Mouse (Mus musculus) limb, embryonic 15.5 days (tissue): Measurements from ENCODE around the gene Carns1. TPM values are rescaled to one million over a fixed set of nuclear protein-coding genes. Genes with fewer than 3 reads are reported as not detected.

Source experiments
- ATAC-seq: fragments of 200-750 bp; cut with Nextera tagmentation; 2 replicates; pipeline ENCODE4 v1.8.0; 2017; ENCODE audit warnings: low read depth, moderate TSS enrichment; ENCODE audit not compliant: insufficient number of reproducible peaks, low FRiP score, low TSS enrichment
- H3K27ac ChIP-seq: fragments of 300-500 bp; sonication (generic); 2 replicates; pipeline ENCODE4 v1.5.1; 2015; ENCODE audit warnings: moderate library complexity, mild to moderate bottlenecking, inconsistent platforms
- H3K27me3 ChIP-seq: fragments of 300-500 bp; sonication (generic); 2 replicates; pipeline ENCODE4 v1.6.1; 2015; ENCODE audit warnings: inconsistent platforms
- H3K36me3 ChIP-seq: fragments of 300-500 bp; sonication (generic); 2 replicates; pipeline ENCODE4 v1.6.1; 2015; ENCODE audit warnings: inconsistent platforms
- H3K4me1 ChIP-seq: fragments of 300-500 bp; sonication (generic); 2 replicates; pipeline ENCODE4 v1.6.1; 2015; ENCODE audit warnings: inconsistent platforms
- H3K4me2 ChIP-seq: fragments of 300-500 bp; sonication (generic); 2 replicates; pipeline ENCODE4 v1.6.1; 2015; ENCODE audit warnings: mild to moderate bottlenecking, inconsistent platforms
- H3K4me3 ChIP-seq: fragments of 300-500 bp; sonication (generic); 2 replicates; pipeline ENCODE4 v1.5.1; 2015; ENCODE audit warnings: mild to moderate bottlenecking, inconsistent platforms
- H3K9ac ChIP-seq: fragments of 300-500 bp; sonication (generic); 2 replicates; pipeline ENCODE4 v1.6.1; 2015; ENCODE audit warnings: inconsistent platforms
- H3K9me3 ChIP-seq: fragments of 300-500 bp; sonication (generic); 2 replicates; pipeline ENCODE4 v1.6.1; 2016; ENCODE audit warnings: inconsistent platforms
- WGBS: fragments of 180-500 bp; shearing (Covaris S2); methylation state at CpG from one replicate; pipeline ENCODE4 v1.1.7; 2015; 5-methylcytosine and 5-hydroxymethylcytosine counted together
- polyA plus RNA-seq: library from polyadenylated mRNA; unstranded; fragments of >200 nt; fragmentation: Nextera tagmentation; extraction: Ambion mirVana; gene quantifications from 2 replicates; pipeline ENCODE4 v1.2.1, GENCODE M21; 2015

Gene Carns1
- polyA plus RNA-seq, 1 experiment from 2014 or later, result 1.8 TPM

- H3K4me3 ChIP-seq, result peak overlapping the region; percentile 91
- no peaks in the 10 kb centered on the region for H3K9me3 ChIP-seq
- peak overlapping the region; percentile 96 for H3K27ac ChIP-seq
- H3K4me1 ChIP-seq, result peaks cover 71% of the 10 kb centered on the region
- H3K27me3 ChIP-seq, result no peaks in the 10 kb centered on the region
- peak overlapping the region; percentile 93 for H3K9ac ChIP-seq
- ATAC-seq, result 0 out of 2 replicates have a peak, but pooled peaks have one; percentile 11
- no peaks in the 10 kb centered on the region for H3K36me3 ChIP-seq
- under 1% methylated on average over 68 of the region's 81 CpGs for WGBS
- H3K4me2 ChIP-seq, result peak overlapping the region; percentile 80
These were observed 39.6 kb upstream of the Carns1 start for GRCm38 (mm10) chr19:4214771-4215450.

- peaks cover 64% of the 10 kb centered on the region for H3K4me1 ChIP-seq
- peak within 1 kb of the TSS; percentile 91 for H3K4me3 ChIP-seq
- H3K27me3 ChIP-seq, result no peaks in the 10 kb centered on the region
- ATAC-seq, result 0 out of 2 replicates have a peak, but pooled peaks have one; percentile 32
- H3K4me2 ChIP-seq, result peak within 1 kb of the TSS; percentile 80
- H3K9me3 ChIP-seq, result no peaks in the 10 kb centered on the region
- WGBS, result under 1% methylated on average over 47 of the region's 49 CpGs
- H3K27ac ChIP-seq, result peak within 1 kb of the TSS; percentile 96
- H3K36me3 ChIP-seq, result no peaks in the 10 kb centered on the region
- peak within 1 kb of the TSS; percentile 93 for H3K9ac ChIP-seq
These were observed 38.9 kb upstream of the Carns1 start, which contains the start of the genes Clcf1 and AC109138.7 for GRCm38 (mm10) chr19:4214071-4214770. TSS of gene Clcf1 (plus strand) at chr19:4214238. TSS of gene AC109138.7 (plus strand) at chr19:4214357.

GRCm38 (mm10) chr19:4213524-4213974 lies 38.3 kb upstream of the Carns1 start:
- peaks cover 62% of the 10 kb centered on the region for H3K4me1 ChIP-seq
- peak overlapping the region; percentile 80 for H3K4me2 ChIP-seq
- no peaks in the 10 kb centered on the region for H3K9me3 ChIP-seq
- no peak overlapping the region for H3K9ac ChIP-seq
- H3K4me3 ChIP-seq, result peak overlapping the region; percentile 91
- no peaks in the 10 kb centered on the region for H3K36me3 ChIP-seq
- WGBS, result 13% methylated on average over 9 of the region's 9 CpGs
- H3K27me3 ChIP-seq, result no peaks in the 10 kb centered on the region
- H3K27ac ChIP-seq, result peak overlapping the region; percentile 96
- ATAC-seq, result no peak

GRCm38 (mm10) chr19:4211891-4212588 lies 36.8 kb upstream of the Carns1 start:
- Histone ChIP-seq H3K36me3 (no peaks in the 10 kb centered on the region), H3K9ac (no peak overlapping the region), H3K4me3 (no peak overlapping the region), H3K4me1 (peaks cover 49% of the 10 kb centered on the region), H3K9me3 (no peaks in the 10 kb centered on the region), H3K4me2 (no peak overlapping the region), H3K27ac (peak overlapping the region; percentile 61), H3K27me3 (no peaks in the 10 kb centered on the region)
- 34% methylated on average over 4 of the region's 4 CpGs for WGBS
- no peak for ATAC-seq

- no peak for ATAC-seq
These were observed 33.3 kb upstream of the Carns1 start for GRCm38 (mm10) chr19:4208563-4208962.

GRCm38 (mm10) chr19:4206971-4207370 lies 31.7 kb upstream of the Carns1 start:
- Histone ChIP-seq H3K4me2 (no peak overlapping the region), H3K9me3 (no peaks in the 10 kb centered on the region), H3K4me1 (peaks cover 16% of the 10 kb centered on the region), H3K36me3 (no peaks in the 10 kb centered on the region), H3K4me3 (no peak overlapping the region), H3K27ac (no peak overlapping the region), H3K27me3 (0 out of 2 replicates have a peak, but pooled peaks cover 2% of the 10 kb centered on the region), H3K9ac (no peak overlapping the region)
- whole genome bisulfite sequencing, result 2% methylated on average over 2 of the region's 2 CpGs
- ATAC-seq, result no peak; the same call in 1 of the 2 replicates

More at GRCm38 (mm10) chr19:4208563-4208962, 33.3 kb upstream of the Carns1 start:
- H3K4me1 ChIP-seq, result peaks cover 25% of the 10 kb centered on the region
- 0 out of 2 replicates have a peak, but pooled peaks cover 2% of the 10 kb centered on the region for H3K27me3 ChIP-seq
- no peaks in the 10 kb centered on the region for H3K9me3 ChIP-seq
- H3K27ac ChIP-seq, result no peak overlapping the region
- H3K9ac ChIP-seq, result no peak overlapping the region
- WGBS, result 78% methylated on average over 5 of the region's 5 CpGs
- H3K4me3 ChIP-seq, result no peak overlapping the region
- H3K4me2 ChIP-seq, result no peak overlapping the region
- no peaks in the 10 kb centered on the region for H3K36me3 ChIP-seq

- Histone ChIP-seq H3K27me3 (0 out of 2 replicates have a peak, but pooled peaks cover 2% of the 10 kb centered on the region), H3K9ac (no peak overlapping the region), H3K4me3 (no peak overlapping the region), H3K4me2 (no peak overlapping the region), H3K36me3 (no peaks in the 10 kb centered on the region), H3K27ac (no peak overlapping the region), H3K9me3 (no peaks in the 10 kb centered on the region), H3K4me1 (peaks cover 23% of the 10 kb centered on the region)
- no peak for ATAC-seq
- 61% methylated on average over 4 of the region's 4 CpGs for WGBS
These were observed 29.6 kb upstream of the Carns1 start for GRCm38 (mm10) chr19:4204889-4205288.

- H3K27me3 ChIP-seq, result 0 out of 2 replicates have a peak, but pooled peaks cover 2% of the 10 kb centered on the region
- H3K27ac ChIP-seq, result no peak overlapping the region
- peaks cover 8% of the 10 kb centered on the region for H3K36me3 ChIP-seq
- H3K4me1 ChIP-seq, result peaks cover 24% of the 10 kb centered on the region
- H3K4me2 ChIP-seq, result no peak overlapping the region
- H3K9ac ChIP-seq, result no peak overlapping the region
- no peak overlapping the region for H3K4me3 ChIP-seq
- WGBS, result 57% methylated on average over 13 of the region's 13 CpGs
- ATAC-seq, result no peak
- no peaks in the 10 kb centered on the region for H3K9me3 ChIP-seq
These were observed 28.5 kb upstream of the Carns1 start for GRCm38 (mm10) chr19:4203604-4204326.

- H3K9ac ChIP-seq, result no peak overlapping the region
- no peak for ATAC-seq
- H3K36me3 ChIP-seq, result peaks cover 13% of the 10 kb centered on the region
- no peak overlapping the region for H3K27ac ChIP-seq
- H3K27me3 ChIP-seq, result 0 out of 2 replicates have a peak, but pooled peaks cover 2% of the 10 kb centered on the region
- no peak overlapping the region for H3K4me2 ChIP-seq
- H3K4me1 ChIP-seq, result peaks cover 24% of the 10 kb centered on the region
- H3K9me3 ChIP-seq, result no peaks in the 10 kb centered on the region
- H3K4me3 ChIP-seq, result no peak overlapping the region
- 65% methylated on average over 3 of the region's 3 CpGs for WGBS
These were observed 27.9 kb upstream of the Carns1 start for GRCm38 (mm10) chr19:4203148-4203547.

- ATAC-seq, result no peak
- no peaks in the 10 kb centered on the region for H3K9me3 ChIP-seq
- H3K36me3 ChIP-seq, result peaks cover 21% of the 10 kb centered on the region
- H3K4me2 ChIP-seq, result peak overlapping the region; percentile 88
- H3K4me3 ChIP-seq, result peak overlapping the region; percentile 59
- peak overlapping the region; percentile 51; the same call in 1 of the 2 replicates for H3K27ac ChIP-seq
- 25% methylated on average over 7 of the region's 7 CpGs for WGBS
- H3K4me1 ChIP-seq, result peaks cover 28% of the 10 kb centered on the region
- 0 out of 2 replicates have a peak, but pooled peaks cover 2% of the 10 kb centered on the region for H3K27me3 ChIP-seq
- H3K9ac ChIP-seq, result peak overlapping the region; percentile 60
These were observed 26.9 kb upstream of the Carns1 start for GRCm38 (mm10) chr19:4202149-4202548.
